Mouse (Mus musculus): ENCODE data around the gene Wdr59. TPM values are rescaled to one million over a fixed set of nuclear protein-coding genes. Genes with fewer than 3 reads are reported as not detected.

Gene Wdr59
- total RNA-seq (2014; fragmentation: Nextera tagmentation) = 10.5 and 17.4 TPM in 2 replicates
- total RNA-seq (2017) = 5.9 and 6.7 TPM in 2 replicates
- polyA plus RNA-seq (2012) = 2.5 and 3.3 TPM in 2 replicates

GRCm38 (mm10) chr8:111521713-111522429, at the start of gene Wdr59:
Wdr59 (minus strand) TSS chr8:111522092.
- peak within 1 kb of the TSS; percentile 87 for H3K4me3 ChIP-seq (ENCODE audit: low read depth, low read length)
- H3K4me1 ChIP-seq (ENCODE audit: insufficient read depth, low read depth, low read length) = peaks cover 22% of the 10 kb centered on the region
- peaks cover 10% of the 10 kb centered on the region for H3K36me3 ChIP-seq (replicated peaks)
- DNase-seq (ENCODE audit: low spot score) = peak; percentile 86
- no peaks in the 10 kb centered on the region for H3K9me3 ChIP-seq (replicated peaks)
- ATAC-seq (ENCODE audit: extremely low read depth, insufficient number of reproducible peaks, low FRiP score, poor library complexity, severe bottlenecking) = peak; percentile 100
- TF ChIP-seq GATA2 (IDR thresholded peaks at IDR 0.05; ENCODE audit: borderline replicate concordance, low read depth, low read length) (no peak), CTCF (IDR thresholded peaks at IDR 0.05; ENCODE audit: low read depth, low read length) (no peak), POLR2AphosphoS5 (IDR thresholded peaks at IDR 0.05; ENCODE audit: insufficient replicate concordance, low read depth, low read length) (no peak), GATA1 (IDR thresholded peaks at IDR 0.05; ENCODE audit: borderline replicate concordance, low read length) (no peak), TAL1 (conservative IDR thresholded peaks at IDR 0.05; ENCODE audit: low read depth, low read length) (no peak)
- H3K27me3 ChIP-seq (ENCODE audit: insufficient read depth, low read length) = no peaks in the 10 kb centered on the region

GRCm38 (mm10) chr8:111571661-111572060, 49.8 kb upstream of the Wdr59 start:
- peaks cover 88% of the 10 kb centered on the region for H3K4me1 ChIP-seq (ENCODE audit: insufficient read depth, low read depth, low read length)

GRCm38 (mm10) chr8:111570432-111570831, 48.5 kb upstream of the Wdr59 start:
- DNase-seq (ENCODE audit: low spot score) = no peak
- no peak overlapping the region; the same call in 1 of the 2 replicates for H3K4me3 ChIP-seq (ENCODE audit: low read depth, low read length)
- no peak for TF ChIP-seq POLR2AphosphoS5 (IDR thresholded peaks at IDR 0.05; ENCODE audit: insufficient replicate concordance, low read depth, low read length)
- no peak for TF ChIP-seq TAL1 (conservative IDR thresholded peaks at IDR 0.05; ENCODE audit: low read depth, low read length)
- no peak for TF ChIP-seq GATA1 (IDR thresholded peaks at IDR 0.05; ENCODE audit: borderline replicate concordance, low read length)
- TF ChIP-seq GATA2 (IDR thresholded peaks at IDR 0.05; ENCODE audit: borderline replicate concordance, low read depth, low read length) = no peak
- TF ChIP-seq CTCF (IDR thresholded peaks at IDR 0.05; ENCODE audit: low read depth, low read length) = no peak

More at GRCm38 (mm10) chr8:111571661-111572060, 49.8 kb upstream of the Wdr59 start:
- Histone ChIP-seq H3K9me3 (replicated peaks) (no peaks in the 10 kb centered on the region), H3K36me3 (replicated peaks) (peaks cover 15% of the 10 kb centered on the region), H3K27me3 (ENCODE audit: insufficient read depth, low read length) (no peaks in the 10 kb centered on the region), H3K4me3 (ENCODE audit: low read depth, low read length) (no peak overlapping the region; the same call in 1 of the 2 replicates)
- TF ChIP-seq TAL1 (conservative IDR thresholded peaks at IDR 0.05; ENCODE audit: low read depth, low read length) (no peak), POLR2AphosphoS5 (IDR thresholded peaks at IDR 0.05; ENCODE audit: insufficient replicate concordance, low read depth, low read length) (no peak), GATA2 (IDR thresholded peaks at IDR 0.05; ENCODE audit: borderline replicate concordance, low read depth, low read length) (no peak), GATA1 (IDR thresholded peaks at IDR 0.05; ENCODE audit: borderline replicate concordance, low read length) (no peak), CTCF (IDR thresholded peaks at IDR 0.05; ENCODE audit: low read depth, low read length) (no peak)
- DNase-seq (ENCODE audit: low spot score) (no peak), ATAC-seq (ENCODE audit: extremely low read depth, insufficient number of reproducible peaks, low FRiP score, poor library complexity, severe bottlenecking) (no peak)

GRCm38 (mm10) chr8:111569926-111570325, 48.0 kb upstream of the Wdr59 start:
- Histone ChIP-seq H3K4me3 (ENCODE audit: low read depth, low read length) (no peak overlapping the region; the same call in 1 of the 2 replicates), H3K9me3 (replicated peaks) (no peaks in the 10 kb centered on the region), H3K4me1 (ENCODE audit: insufficient read depth, low read depth, low read length) (peaks cover 88% of the 10 kb centered on the region), H3K36me3 (replicated peaks) (peaks cover 3% of the 10 kb centered on the region), H3K27me3 (ENCODE audit: insufficient read depth, low read length) (no peaks in the 10 kb centered on the region)
- no peak for ATAC-seq (ENCODE audit: extremely low read depth, insufficient number of reproducible peaks, low FRiP score, poor library complexity, severe bottlenecking)
- DNase-seq (ENCODE audit: low spot score) = no peak
- TF ChIP-seq GATA1 (IDR thresholded peaks at IDR 0.05; ENCODE audit: borderline replicate concordance, low read length) (no peak), POLR2AphosphoS5 (IDR thresholded peaks at IDR 0.05; ENCODE audit: insufficient replicate concordance, low read depth, low read length) (no peak), TAL1 (conservative IDR thresholded peaks at IDR 0.05; ENCODE audit: low read depth, low read length) (no peak), CTCF (IDR thresholded peaks at IDR 0.05; ENCODE audit: low read depth, low read length) (no peak), GATA2 (IDR thresholded peaks at IDR 0.05; ENCODE audit: borderline replicate concordance, low read depth, low read length) (no peak)

More at GRCm38 (mm10) chr8:111570432-111570831, 48.5 kb upstream of the Wdr59 start:
- Histone ChIP-seq H3K36me3 (replicated peaks) (peaks cover 3% of the 10 kb centered on the region), H3K27me3 (ENCODE audit: insufficient read depth, low read length) (no peaks in the 10 kb centered on the region), H3K4me1 (ENCODE audit: insufficient read depth, low read depth, low read length) (peaks cover 86% of the 10 kb centered on the region), H3K9me3 (replicated peaks) (no peaks in the 10 kb centered on the region)
- ATAC-seq (ENCODE audit: extremely low read depth, insufficient number of reproducible peaks, low FRiP score, poor library complexity, severe bottlenecking) = no peak

GRCm38 (mm10) chr8:111568029-111568428, 46.1 kb upstream of the Wdr59 start:
- ATAC-seq (ENCODE audit: extremely low read depth, insufficient number of reproducible peaks, low FRiP score, poor library complexity, severe bottlenecking) (peak; percentile 67), DNase-seq (ENCODE audit: low spot score) (peak; percentile 59)
- Histone ChIP-seq H3K36me3 (replicated peaks) (peaks cover 8% of the 10 kb centered on the region), H3K9me3 (replicated peaks) (no peaks in the 10 kb centered on the region), H3K4me3 (ENCODE audit: low read depth, low read length) (peak overlapping the region; percentile 61; the same call in 1 of the 2 replicates), H3K27me3 (ENCODE audit: insufficient read depth, low read length) (no peaks in the 10 kb centered on the region), H3K4me1 (ENCODE audit: insufficient read depth, low read depth, low read length) (peaks cover 89% of the 10 kb centered on the region)
- no peak for TF ChIP-seq TAL1 (conservative IDR thresholded peaks at IDR 0.05; ENCODE audit: low read depth, low read length)
- TF ChIP-seq CTCF (IDR thresholded peaks at IDR 0.05; ENCODE audit: low read depth, low read length) = no peak
- no peak for TF ChIP-seq GATA2 (IDR thresholded peaks at IDR 0.05; ENCODE audit: borderline replicate concordance, low read depth, low read length)
- TF ChIP-seq POLR2AphosphoS5 (IDR thresholded peaks at IDR 0.05; ENCODE audit: insufficient replicate concordance, low read depth, low read length) = no peak
- no peak for TF ChIP-seq GATA1 (IDR thresholded peaks at IDR 0.05; ENCODE audit: borderline replicate concordance, low read length)

- no peaks in the 10 kb centered on the region for H3K9me3 ChIP-seq (replicated peaks)
- TF ChIP-seq CTCF (IDR thresholded peaks at IDR 0.05; ENCODE audit: low read depth, low read length) = no peak
- no peak for TF ChIP-seq GATA2 (IDR thresholded peaks at IDR 0.05; ENCODE audit: borderline replicate concordance, low read depth, low read length)
- no peak for TF ChIP-seq POLR2AphosphoS5 (IDR thresholded peaks at IDR 0.05; ENCODE audit: insufficient replicate concordance, low read depth, low read length)
- no peak for TF ChIP-seq GATA1 (IDR thresholded peaks at IDR 0.05; ENCODE audit: borderline replicate concordance, low read length)
- TF ChIP-seq TAL1 (conservative IDR thresholded peaks at IDR 0.05; ENCODE audit: low read depth, low read length) = no peak
- no peak overlapping the region for H3K4me3 ChIP-seq (ENCODE audit: low read depth, low read length)
- no peak for ATAC-seq (ENCODE audit: extremely low read depth, insufficient number of reproducible peaks, low FRiP score, poor library complexity, severe bottlenecking)
- H3K27me3 ChIP-seq (ENCODE audit: insufficient read depth, low read length) = no peaks in the 10 kb centered on the region
- peaks cover 8% of the 10 kb centered on the region for H3K36me3 ChIP-seq (replicated peaks)
- DNase-seq (ENCODE audit: low spot score) = no peak
- peaks cover 87% of the 10 kb centered on the region for H3K4me1 ChIP-seq (ENCODE audit: insufficient read depth, low read depth, low read length)
Observed at GRCm38 (mm10) chr8:111567571-111567970, 45.7 kb upstream of the Wdr59 start.

All from G1E (cell line).